Mouse (Mus musculus) CH12.LX (cell line): Measurements from ENCODE around the gene Camsap2.

Experiments
- EP300 ChIP-seq: IDR thresholded peaks from 2 replicates; pipeline ENCODE4 v1.6.1; 2011; ENCODE audit warnings: low read length, improper control_type of control experiment
- NELFE ChIP-seq: IDR thresholded peaks from 2 replicates; pipeline ENCODE4 v1.6.1; 2011; ENCODE audit warnings: low read depth, low read length, improper control_type of control experiment

- TF ChIP-seq EP300 (no peak), NELFE (no peak)
Observed at GRCm38 (mm10) chr1:136386914-136387313, 41.0 kb upstream of the Camsap2 start.
